Mouse (Mus musculus): ENCODE data around the gene Psat1. TPM values are rescaled to one million over a fixed set of nuclear protein-coding genes. Genes with fewer than 3 reads are reported as not detected.

Psat1 gene
- polyA plus RNA-seq, 1 experiment from 2014 or later, result 57.3 TPM

GRCm38 (mm10) chr19:15888466-15888865 lies 58.7 kb downstream of the Psat1 start:
- no peak overlapping the region for H3K27ac ChIP-seq (ENCODE audit: low read depth)
- ATAC-seq (no peak), DNase-seq (no peak)
- no peak overlapping the region for H3K9ac ChIP-seq (replicated peaks)
- no peak overlapping the region for H3K4me3 ChIP-seq (ENCODE audit: low read depth, low read length)
- H3K4me1 ChIP-seq (ENCODE audit: insufficient read depth), result no peaks in the 10 kb centered on the region
- TF ChIP-seq CTCF (IDR thresholded peaks at IDR 0.05; ENCODE audit: low read depth) (no peak), EP300 (IDR thresholded peaks at IDR 0.05; ENCODE audit: low read depth) (no peak)
- no peaks in the 10 kb centered on the region for H3K9me3 ChIP-seq (ENCODE audit: low read length)
- H3K36me3 ChIP-seq (replicated peaks; ENCODE audit: insufficient read depth, low read length), result no peaks in the 10 kb centered on the region
- no peaks in the 10 kb centered on the region for H3K27me3 ChIP-seq (ENCODE audit: insufficient read depth, low read length)
- WGBS (ENCODE audit: insufficient replicate concordance), result 81% methylated on average over 4 of the region's 4 CpGs
- no peak overlapping the region for H3K4me2 ChIP-seq (ENCODE audit: low read depth, low read length)

GRCm38 (mm10) chr19:15882705-15883426 lies 64.3 kb downstream of the Psat1 start:
- 53% methylated on average over 11 of the region's 11 CpGs for WGBS (ENCODE audit: insufficient replicate concordance)
- H3K9me3 ChIP-seq (ENCODE audit: low read length), result no peaks in the 10 kb centered on the region
- TF ChIP-seq EP300 (IDR thresholded peaks at IDR 0.05; ENCODE audit: low read depth) (no peak), CTCF (IDR thresholded peaks at IDR 0.05; ENCODE audit: low read depth) (peak; percentile 41; the same call in 1 of the 2 replicates)
- no peaks in the 10 kb centered on the region for H3K36me3 ChIP-seq (replicated peaks; ENCODE audit: insufficient read depth, low read length)
- H3K4me1 ChIP-seq (ENCODE audit: insufficient read depth), result peaks cover 4% of the 10 kb centered on the region; the same call in 1 of the 2 replicates
- H3K4me3 ChIP-seq (ENCODE audit: low read depth, low read length), result peak overlapping the region; percentile 17; the same call in 1 of the 2 replicates
- ATAC-seq (peak; percentile 87), DNase-seq (peak; percentile 56)
- no peaks in the 10 kb centered on the region for H3K27me3 ChIP-seq (ENCODE audit: insufficient read depth, low read length)
- H3K4me2 ChIP-seq (ENCODE audit: low read depth, low read length), result peak overlapping the region; percentile 52
- no peak overlapping the region for H3K9ac ChIP-seq (replicated peaks)
- no peak overlapping the region for H3K27ac ChIP-seq (ENCODE audit: low read depth)

DNA sequence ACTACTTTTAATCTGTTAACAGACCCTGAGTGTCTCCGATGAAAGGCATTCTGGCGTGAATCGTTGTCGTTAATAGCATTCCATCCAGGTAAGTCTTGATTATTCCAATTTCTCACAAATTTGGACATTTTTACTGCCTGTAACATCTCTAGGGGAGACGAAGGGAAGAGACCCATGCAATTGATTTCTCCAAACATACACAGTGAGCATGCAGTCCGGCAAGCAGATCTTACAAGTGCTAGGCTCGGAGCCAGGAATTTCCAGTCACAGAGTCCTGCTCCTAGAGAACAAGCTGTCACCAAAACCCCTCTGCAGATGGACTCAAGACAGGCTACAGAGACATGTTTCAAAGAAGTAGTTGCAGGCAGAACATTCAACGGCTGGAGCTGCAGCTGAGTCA lies 66.4 kb downstream of the Psat1 start:
- peaks cover 4% of the 10 kb centered on the region; the same call in 1 of the 2 replicates for H3K4me1 ChIP-seq (ENCODE audit: insufficient read depth)
- no peak for TF ChIP-seq CTCF (IDR thresholded peaks at IDR 0.05; ENCODE audit: low read depth)
- TF ChIP-seq EP300 (IDR thresholded peaks at IDR 0.05; ENCODE audit: low read depth), result no peak
- ATAC-seq (no peak), DNase-seq (no peak)
- H3K27ac ChIP-seq (ENCODE audit: low read depth), result no peak overlapping the region
- WGBS (ENCODE audit: insufficient replicate concordance), result 73% methylated on average over 8 of the region's 8 CpGs
- no peaks in the 10 kb centered on the region for H3K9me3 ChIP-seq (ENCODE audit: low read length)
- H3K36me3 ChIP-seq (replicated peaks; ENCODE audit: insufficient read depth, low read length), result no peaks in the 10 kb centered on the region
- no peak overlapping the region for H3K4me3 ChIP-seq (ENCODE audit: low read depth, low read length)
- no peak overlapping the region for H3K4me2 ChIP-seq (ENCODE audit: low read depth, low read length)
- no peak overlapping the region for H3K9ac ChIP-seq (replicated peaks)
- no peaks in the 10 kb centered on the region for H3K27me3 ChIP-seq (ENCODE audit: insufficient read depth, low read length)

DNA sequence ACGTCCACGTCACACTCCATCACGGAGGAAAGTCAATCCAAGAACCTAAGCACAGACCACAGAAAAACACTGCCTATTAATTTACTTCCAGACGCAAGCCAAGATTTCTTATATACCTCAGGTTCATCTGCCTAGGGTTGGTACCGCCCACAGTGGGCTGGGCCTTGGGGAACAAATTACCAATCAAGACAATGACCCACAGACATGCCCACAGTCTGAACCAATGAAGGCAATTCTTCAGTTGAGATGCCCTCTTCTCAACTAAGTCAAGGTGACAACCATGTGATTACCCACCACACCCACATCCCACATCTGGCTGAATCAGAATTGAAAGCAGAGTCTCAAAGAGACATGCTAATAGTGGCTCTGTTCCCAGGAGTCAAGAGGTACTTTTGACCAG lies 67.9 kb downstream of the Psat1 start:
- no peak for TF ChIP-seq CTCF (IDR thresholded peaks at IDR 0.05; ENCODE audit: low read depth)
- no peak for TF ChIP-seq EP300 (IDR thresholded peaks at IDR 0.05; ENCODE audit: low read depth)
- ATAC-seq (no peak), DNase-seq (no peak)
- Histone ChIP-seq H3K4me1 (ENCODE audit: insufficient read depth) (peaks cover 4% of the 10 kb centered on the region; the same call in 1 of the 2 replicates), H3K4me3 (ENCODE audit: low read depth, low read length) (no peak overlapping the region), H3K36me3 (replicated peaks; ENCODE audit: insufficient read depth, low read length) (no peaks in the 10 kb centered on the region), H3K9ac (replicated peaks) (no peak overlapping the region), H3K27ac (ENCODE audit: low read depth) (no peak overlapping the region), H3K27me3 (ENCODE audit: insufficient read depth, low read length) (no peaks in the 10 kb centered on the region), H3K4me2 (ENCODE audit: low read depth, low read length) (no peak overlapping the region), H3K9me3 (ENCODE audit: low read length) (no peaks in the 10 kb centered on the region)
- 80% methylated on average over 5 of the region's 5 CpGs for WGBS (ENCODE audit: insufficient replicate concordance)

GRCm38 (mm10) chr19:15868865-15869698 lies 78.1 kb downstream of the Psat1 start:
- 24% methylated on average over 7 of the region's 7 CpGs for WGBS (ENCODE audit: insufficient replicate concordance)
- H3K36me3 ChIP-seq (replicated peaks; ENCODE audit: insufficient read depth, low read length), result no peaks in the 10 kb centered on the region
- no peak overlapping the region for H3K27ac ChIP-seq (ENCODE audit: low read depth)
- DNase-seq (no peak), ATAC-seq (no peak)
- H3K9me3 ChIP-seq (ENCODE audit: low read length), result no peaks in the 10 kb centered on the region
- H3K4me3 ChIP-seq (ENCODE audit: low read depth, low read length), result no peak overlapping the region
- TF ChIP-seq CTCF (IDR thresholded peaks at IDR 0.05; ENCODE audit: low read depth) (peak; percentile 66), EP300 (IDR thresholded peaks at IDR 0.05; ENCODE audit: low read depth) (no peak)
- no peaks in the 10 kb centered on the region for H3K4me1 ChIP-seq (ENCODE audit: insufficient read depth)
- H3K27me3 ChIP-seq (ENCODE audit: insufficient read depth, low read length), result no peaks in the 10 kb centered on the region
- H3K9ac ChIP-seq (replicated peaks), result no peak overlapping the region
- H3K4me2 ChIP-seq (ENCODE audit: low read depth, low read length), result no peak overlapping the region

- Histone ChIP-seq H3K4me2 (ENCODE audit: low read depth, low read length) (no peak overlapping the region), H3K36me3 (replicated peaks; ENCODE audit: insufficient read depth, low read length) (no peaks in the 10 kb centered on the region), H3K9ac (replicated peaks) (no peak overlapping the region), H3K4me1 (ENCODE audit: insufficient read depth) (no peaks in the 10 kb centered on the region), H3K27ac (ENCODE audit: low read depth) (no peak overlapping the region), H3K9me3 (ENCODE audit: low read length) (no peaks in the 10 kb centered on the region), H3K4me3 (ENCODE audit: low read depth, low read length) (no peak overlapping the region), H3K27me3 (ENCODE audit: insufficient read depth, low read length) (no peaks in the 10 kb centered on the region)
- WGBS (ENCODE audit: insufficient replicate concordance), result 70% methylated on average over 4 of the region's 4 CpGs
- peak; percentile 78 for TF ChIP-seq CTCF (IDR thresholded peaks at IDR 0.05; ENCODE audit: low read depth)
- TF ChIP-seq EP300 (IDR thresholded peaks at IDR 0.05; ENCODE audit: low read depth), result no peak
- ATAC-seq (no peak), DNase-seq (peak; percentile 60)
Measured at GRCm38 (mm10) chr19:15866851-15867250, 80.3 kb downstream of the Psat1 start.
